18 mouse cellular contexts compared by ENCODE assay signal in genomic region chr11:110287694-110288093, GRCm38 (mm10). TPM values are rescaled to one million over a fixed set of nuclear protein-coding genes. Genes with fewer than 3 reads are reported as not detected.
A peak's percentile ranks its signal among the peaks of the same experiment; 100 is the strongest.
DNase-seq lines count a peak whose midpoint lies in the region; ATAC-seq and TF ChIP-seq lines count a peak whose summit lies in the region.
"Had no signal": no experiment of that assay in that cellular context is flagged by ENCODE, and none has a peak within 500 bp of the region (broad histone marks: within the 10 kb centered on the region; RNA-seq: fewer than 3 reads in every experiment).

No protein-coding gene starts in this region.

- H3K9me3 ChIP-seq in hindbrain, postnatal 0 days (ENCODE audit: low read length): no peaks in the 10 kb centered on the region
- no peaks in the 10 kb centered on the region for H3K9me3 ChIP-seq in hindbrain, embryonic 10.5 days
- H3K9me3 ChIP-seq in midbrain, postnatal 0 days (ENCODE audit: low read length): no peaks in the 10 kb centered on the region
- no peaks in the 10 kb centered on the region for H3K9me3 ChIP-seq in midbrain, embryonic 14.5 days (ENCODE audit: control insufficient read depth, low read length)
- H3K9me3 ChIP-seq: forebrain, embryonic 12.5 days; midbrain, embryonic 10.5 days had no signal

- WGBS in hindbrain, postnatal 0 days: 55% methylated on average over 9 of the region's 9 CpGs
- 80% methylated on average over 9 of the region's 9 CpGs for WGBS in hindbrain, embryonic 10.5 days
- 77% methylated on average over 9 of the region's 9 CpGs for WGBS in midbrain, postnatal 0 days
- 82% methylated on average over 9 of the region's 9 CpGs for WGBS in midbrain, embryonic 14.5 days

- H3K4me1 ChIP-seq in hindbrain, postnatal 0 days (ENCODE audit: insufficient read depth, low read length): no peaks in the 10 kb centered on the region
- H3K4me1 ChIP-seq in hindbrain, embryonic 10.5 days (replicated peaks): no peaks in the 10 kb centered on the region
- no peaks in the 10 kb centered on the region for H3K4me1 ChIP-seq in midbrain, postnatal 0 days (ENCODE audit: insufficient read depth, low read length)
- no peaks in the 10 kb centered on the region for H3K4me1 ChIP-seq in midbrain, embryonic 14.5 days (ENCODE audit: control insufficient read depth, insufficient read depth, low read length)
- H3K4me1 ChIP-seq: forebrain, embryonic 12.5 days; midbrain, embryonic 10.5 days had no signal

- no peak for ATAC-seq in hindbrain, postnatal 0 days
- ATAC-seq in midbrain, postnatal 0 days (ENCODE audit: low FRiP score): no peak
- no peak for ATAC-seq in midbrain, embryonic 14.5 days (ENCODE audit: low FRiP score, low TSS enrichment)
- ATAC-seq: inflammation-experienced regulatory T-cells, adult 6 months had no signal

- H3K4me2 ChIP-seq in hindbrain, postnatal 0 days (ENCODE audit: low read depth, low read length): no peak overlapping the region
- no peak overlapping the region for H3K4me2 ChIP-seq in midbrain, postnatal 0 days (ENCODE audit: low read depth, low read length, poor library complexity, severe bottlenecking)
- H3K4me2 ChIP-seq in midbrain, embryonic 14.5 days (ENCODE audit: low read length): no peak overlapping the region
- H3K4me2 ChIP-seq: forebrain, embryonic 12.5 days had no signal

- no peak for TF ChIP-seq CTCF in hindbrain, postnatal 0 days (IDR thresholded peaks at IDR 0.05; ENCODE audit: low read depth)
- TF ChIP-seq CTCF in midbrain, postnatal 0 days (IDR thresholded peaks at IDR 0.05): no peak

- no peak overlapping the region for H3K4me3 ChIP-seq in hindbrain, postnatal 0 days (ENCODE audit: low read length)
- no peak overlapping the region for H3K4me3 ChIP-seq in hindbrain, embryonic 10.5 days
- no peak overlapping the region for H3K4me3 ChIP-seq in midbrain, postnatal 0 days (ENCODE audit: low read depth, low read length)
- H3K4me3 ChIP-seq in midbrain, embryonic 14.5 days (replicated peaks; ENCODE audit: low read depth, low read length): no peak overlapping the region
- H3K4me3 ChIP-seq: forebrain, embryonic 12.5 days; midbrain, embryonic 10.5 days had no signal

- no peak overlapping the region for H3K9ac ChIP-seq in hindbrain, postnatal 0 days (replicated peaks; ENCODE audit: low read length)
- H3K9ac ChIP-seq in midbrain, postnatal 0 days (replicated peaks; ENCODE audit: low read length, poor library complexity, severe bottlenecking): no peak overlapping the region
- H3K9ac ChIP-seq in midbrain, embryonic 14.5 days (replicated peaks; ENCODE audit: low read length): no peak overlapping the region
- H3K9ac ChIP-seq: forebrain, embryonic 12.5 days had no signal

- H3K27me3 ChIP-seq in hindbrain, postnatal 0 days (ENCODE audit: insufficient read depth, low read length): no peaks in the 10 kb centered on the region
- no peaks in the 10 kb centered on the region for H3K27me3 ChIP-seq in hindbrain, embryonic 10.5 days (ENCODE audit: insufficient read depth, poor library complexity, severe bottlenecking)
- H3K27me3 ChIP-seq in midbrain, postnatal 0 days (ENCODE audit: insufficient read depth, low read length): no peaks in the 10 kb centered on the region
- no peaks in the 10 kb centered on the region for H3K27me3 ChIP-seq in midbrain, embryonic 14.5 days (ENCODE audit: control insufficient read depth, insufficient read depth, low read length)
- H3K27me3 ChIP-seq: forebrain, embryonic 12.5 days had no signal

- 0 out of 2 replicates have a peak, but pooled peaks cover 4% of the 10 kb centered on the region for H3K36me3 ChIP-seq in hindbrain, postnatal 0 days (ENCODE audit: insufficient read depth, low read length)
- H3K36me3 ChIP-seq in hindbrain, embryonic 10.5 days: no peaks in the 10 kb centered on the region
- H3K36me3 ChIP-seq in midbrain, postnatal 0 days (ENCODE audit: insufficient read depth, low read length): peaks cover 7% of the 10 kb centered on the region
- peaks cover 15% of the 10 kb centered on the region for H3K36me3 ChIP-seq in midbrain, embryonic 14.5 days (ENCODE audit: control insufficient read depth, insufficient read depth, low read length)
- H3K36me3 ChIP-seq: forebrain, embryonic 12.5 days; midbrain, embryonic 10.5 days had no signal

- peak; percentile 48 for DNase-seq in hindbrain, postnatal 0 days (ENCODE audit: low spot score)
- no peak for DNase-seq in hindbrain, embryonic 10.5 days (ENCODE audit: low spot score)
- peak; percentile 46 for DNase-seq in midbrain, postnatal 0 days (ENCODE audit: low spot score)
- DNase-seq in midbrain, embryonic 14.5 days: no peak
- DNase-seq in cerebellum, adult 9-11 months: peak; percentile 62
- no peak for DNase-seq in thymus, postnatal 36 days
- no peak for DNase-seq in retina, embryonic 14.5 days (ENCODE audit: low spot score)
- DNase-seq: adrenal gland, postnatal 25 days; B cell, adult 2 months; heart, adult 11 months; kidney, adult 9 months; kidney, postnatal 4 days; lung, postnatal 4 days; right cerebral cortex, postnatal 4 days; thymus, postnatal 25 days had no signal

- H3K27ac ChIP-seq in hindbrain, postnatal 0 days: no peak overlapping the region
- H3K27ac ChIP-seq in hindbrain, embryonic 10.5 days: no peak overlapping the region
- H3K27ac ChIP-seq in midbrain, postnatal 0 days (ENCODE audit: low read depth, low read length): no peak overlapping the region
- no peak overlapping the region for H3K27ac ChIP-seq in midbrain, embryonic 14.5 days (replicated peaks; ENCODE audit: low read depth, low read length)
- H3K27ac ChIP-seq: forebrain, embryonic 12.5 days; midbrain, embryonic 10.5 days had no signal

RNA-seq across cellular contexts. Expression of gene Abca6, which starts 36.1 kb away (rescaled TPM):
- total RNA-seq in hindbrain, postnatal 0 days (2014; rRNA removed): 0.63 and 0.93 TPM in 2 replicates
- polyA plus RNA-seq in hindbrain, postnatal 0 days (2015; fragmentation: Nextera tagmentation; extraction: Ambion mirVana): 0.75 and 0.76 TPM in 2 replicates
- polyA plus RNA-seq in hindbrain, embryonic 10.5 days (2016; fragmentation: Nextera tagmentation; extraction: Ambion mirVana): 0.24 and 0.50 TPM in 2 replicates
- total RNA-seq in midbrain, postnatal 0 days (2014; rRNA removed): 0.44 and 2.0 TPM in 2 replicates
- 0.29 and 0.49 TPM in 2 replicates for polyA plus RNA-seq in midbrain, postnatal 0 days (2015; fragmentation: Nextera tagmentation; extraction: Ambion mirVana)
- 0.09 and 0.34 TPM in 2 replicates for polyA plus RNA-seq in midbrain, embryonic 14.5 days (2014; fragmentation: Nextera tagmentation; extraction: Ambion mirVana)
- polyA plus RNA-seq: inflammation-experienced regulatory T-cells, adult 6 months had no signal

RNA-seq across cellular contexts. Expression of gene Abca5, which starts 49.8 kb away (rescaled TPM):
- 25.4 and 26.3 TPM in 2 replicates for total RNA-seq in hindbrain, postnatal 0 days (2014; rRNA removed)
- 14.6 and 15.9 TPM in 2 replicates for polyA plus RNA-seq in hindbrain, postnatal 0 days (2015; fragmentation: Nextera tagmentation; extraction: Ambion mirVana)
- 2.5 and 2.6 TPM in 2 replicates for polyA plus RNA-seq in hindbrain, embryonic 10.5 days (2016; fragmentation: Nextera tagmentation; extraction: Ambion mirVana)
- 23.0 and 38.6 TPM in 2 replicates for total RNA-seq in midbrain, postnatal 0 days (2014; rRNA removed)
- 10.1 and 13.7 TPM in 2 replicates for polyA plus RNA-seq in midbrain, postnatal 0 days (2015; fragmentation: Nextera tagmentation; extraction: Ambion mirVana)
- polyA plus RNA-seq in midbrain, embryonic 14.5 days (2014; fragmentation: Nextera tagmentation; extraction: Ambion mirVana): 14.5 and 21.4 TPM in 2 replicates

Comparison
In these comparisons a context has a peak if more than half of its experiments do, and no peak if none do; other contexts are left out.
1. DNase-seq: peak in hindbrain, postnatal 0 days (single experiment), midbrain, postnatal 0 days (single experiment) and cerebellum, adult 9-11 months (single experiment); none in hindbrain, embryonic 10.5 days (single experiment), midbrain, embryonic 14.5 days (single experiment), thymus, postnatal 36 days (0 of 2) and retina, embryonic 14.5 days (single experiment).